Mouse (Mus musculus) liver, embryonic 14.5 days (tissue): ENCODE data around the gene Oxsm.

Experiments
- CTCF ChIP-seq: IDR thresholded peaks from 2 replicates; pipeline ENCODE4 v1.5.1; 2016; ENCODE audit warnings: antibody characterized with exemption, low read depth, control low read depth
- EP300 ChIP-seq: IDR thresholded peaks from 2 replicates; pipeline ENCODE4 v1.6.1; 2016; ENCODE audit warnings: antibody characterized with exemption, low read depth

- TF ChIP-seq CTCF (no peak), EP300 (no peak)
Measured at GRCm38 (mm10) chr14:16236466-16236865, 13.1 kb downstream of the Oxsm start.
